Mouse (Mus musculus) embryo, embryonic 11 days (tissue): ENCODE results near the gene Bnip1.

Experiments used
- DNase-seq: peaks from one replicate; pipeline ENCODE4 v3.0.0-alpha.2; 2015

The Bnip1 gene

DNA sequence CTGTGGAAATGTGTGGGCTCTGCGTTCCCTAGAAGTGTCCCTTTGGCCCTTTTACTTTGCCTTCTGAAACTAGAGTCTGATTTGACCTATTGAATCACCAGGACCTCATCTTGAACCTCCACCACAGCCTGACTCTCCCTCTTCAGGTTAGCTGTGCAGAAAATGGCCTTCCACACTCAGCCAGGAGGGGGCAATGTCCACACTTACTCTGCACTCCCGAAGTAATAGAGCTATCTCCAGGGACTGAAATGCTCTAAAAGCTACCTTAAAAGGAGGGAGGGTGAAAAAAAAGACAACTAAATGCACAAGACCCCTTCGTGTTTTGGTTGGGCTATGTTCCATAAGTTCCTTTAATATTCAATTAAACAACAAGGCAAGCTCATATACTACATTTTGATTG is 13.9 kb downstream of the Bnip1 start:
- DNase-seq, result peak; percentile 58

DNA sequence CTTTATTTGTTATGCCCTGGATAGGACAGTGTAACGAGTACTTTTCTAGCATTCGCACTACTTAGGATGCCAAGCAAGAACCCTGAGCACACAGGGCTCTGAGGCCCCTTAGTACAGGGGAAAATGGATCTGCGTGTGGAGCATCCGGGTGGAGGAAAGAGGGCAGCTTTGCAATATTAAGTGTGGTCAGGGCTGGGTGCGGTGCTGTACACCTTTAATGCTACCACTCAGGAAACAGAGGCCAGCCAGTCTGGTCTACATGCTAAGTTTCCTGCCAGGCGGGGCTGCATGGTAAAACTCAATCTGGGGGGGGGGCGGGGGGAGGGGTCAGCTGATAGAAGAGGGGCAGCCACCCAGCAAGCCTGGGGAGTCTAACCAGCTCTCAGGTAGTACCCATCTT is 14.5 kb downstream of the Bnip1 start:
- no peak for DNase-seq

DNA sequence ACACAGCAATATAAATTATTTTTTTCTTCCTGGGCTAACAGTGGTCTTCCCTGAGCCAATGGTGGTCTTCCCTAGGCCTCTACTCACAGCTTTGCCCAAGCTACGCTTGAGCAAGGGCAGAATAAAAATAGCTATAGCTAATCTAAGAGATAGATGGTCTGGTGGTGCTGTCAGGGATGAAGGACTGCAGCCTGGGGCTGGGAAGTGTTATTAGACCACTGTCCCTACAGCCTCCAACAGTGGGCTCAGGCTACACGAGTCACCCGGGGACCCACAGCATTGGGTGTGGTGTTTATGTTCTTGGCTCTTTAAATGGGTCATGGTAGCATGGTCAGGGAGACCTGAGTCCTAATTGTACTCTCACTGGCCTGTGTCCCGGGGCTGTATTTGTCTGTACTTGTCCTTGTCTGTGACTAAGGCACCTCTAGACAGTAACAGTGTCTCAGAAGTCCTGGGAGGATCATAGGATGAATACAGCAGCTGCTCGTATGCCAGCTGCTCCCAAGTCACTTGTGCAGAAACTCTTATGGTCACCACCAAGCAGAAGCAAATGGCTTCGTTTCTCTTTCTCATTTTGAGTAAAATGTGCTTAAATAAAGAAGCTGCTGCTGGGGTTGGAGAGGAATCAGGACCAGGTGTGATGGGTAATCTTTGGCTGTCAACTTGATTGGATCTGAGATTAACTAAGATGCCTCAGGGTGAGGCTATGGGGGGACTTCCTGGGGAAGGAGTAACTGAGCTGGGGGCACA is 16.7 kb downstream of the Bnip1 start:
- DNase-seq, result no peak

DNA sequence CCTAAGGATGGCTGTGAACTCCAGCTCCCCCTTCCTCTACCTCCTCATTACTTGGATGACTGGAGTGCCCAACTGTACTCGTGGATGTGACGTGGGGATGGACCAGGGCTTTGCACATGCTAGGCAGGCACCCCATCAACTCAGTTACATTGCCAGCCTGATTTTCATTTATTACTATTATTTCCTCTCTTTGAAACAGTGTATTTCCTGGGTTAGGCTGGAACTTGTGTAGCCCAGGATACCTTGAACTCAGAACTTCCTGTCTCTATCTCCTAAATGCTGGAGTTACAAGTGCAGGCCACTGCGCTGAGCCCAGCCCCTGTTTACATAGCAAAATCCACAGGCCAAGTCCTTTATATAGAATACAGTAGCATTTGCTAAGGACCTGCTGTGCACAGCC is 22.0 kb downstream of the Bnip1 start:
- DNase-seq, result no peak

DNA sequence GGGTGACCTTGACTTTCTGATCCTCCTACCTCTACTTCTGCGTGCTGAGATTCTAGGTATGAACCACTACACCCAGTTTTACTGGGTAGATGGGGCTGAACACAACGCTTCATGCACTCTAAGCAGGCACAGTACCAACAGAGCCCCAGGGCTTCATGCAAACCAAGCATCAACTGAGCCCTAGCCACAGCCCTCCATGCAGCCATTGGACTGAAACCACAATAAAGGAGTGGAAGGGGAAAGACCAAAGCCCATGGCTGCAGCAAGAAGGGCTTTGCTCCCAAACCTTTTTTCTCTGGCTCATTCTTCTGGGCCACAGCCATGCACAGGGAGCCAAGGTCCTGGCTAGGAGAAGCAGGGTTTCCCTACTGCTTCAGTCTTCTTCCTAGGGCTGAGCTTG is 31.7 kb downstream of the Bnip1 start:
- DNase-seq, result no peak

DNA sequence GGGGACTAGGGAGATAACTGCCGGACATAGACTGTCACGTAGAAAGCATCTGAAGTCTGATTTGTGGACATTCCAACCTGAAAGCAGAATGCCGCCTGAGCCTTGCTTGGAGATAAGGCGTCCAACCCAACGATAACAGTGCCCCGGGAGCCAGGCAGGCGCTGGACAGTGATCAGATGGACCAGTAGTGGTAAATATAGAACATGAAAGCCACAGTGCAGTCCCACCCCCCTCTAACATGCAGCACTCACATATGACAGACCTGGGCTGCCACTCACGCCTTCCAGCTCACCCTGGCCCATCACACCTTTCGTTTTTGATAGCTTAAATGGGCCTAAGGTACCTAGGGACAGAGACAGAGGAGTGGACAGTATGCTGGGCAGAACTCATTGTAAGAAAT is 32.6 kb downstream of the Bnip1 start:
- no peak for DNase-seq

DNA sequence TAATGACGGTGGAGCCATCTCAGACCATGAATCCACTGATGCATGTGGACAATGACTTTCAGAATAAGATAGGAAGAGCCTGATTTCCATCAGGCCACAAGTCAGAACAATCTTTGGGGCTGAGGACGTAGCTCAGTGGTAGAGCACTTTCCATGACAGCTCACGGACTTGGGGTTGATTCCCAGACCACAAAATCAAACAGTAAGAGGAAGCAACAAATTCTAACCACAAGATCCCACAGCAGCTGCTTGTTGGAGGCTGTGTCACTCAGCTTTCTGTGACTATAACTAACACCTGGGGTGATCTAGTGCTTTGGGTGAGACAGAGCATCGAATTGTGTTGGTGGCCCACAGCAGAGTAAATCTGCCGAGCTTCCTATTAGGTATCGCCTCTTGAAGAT is 35.9 kb downstream of the Bnip1 start:
- no peak for DNase-seq

DNA sequence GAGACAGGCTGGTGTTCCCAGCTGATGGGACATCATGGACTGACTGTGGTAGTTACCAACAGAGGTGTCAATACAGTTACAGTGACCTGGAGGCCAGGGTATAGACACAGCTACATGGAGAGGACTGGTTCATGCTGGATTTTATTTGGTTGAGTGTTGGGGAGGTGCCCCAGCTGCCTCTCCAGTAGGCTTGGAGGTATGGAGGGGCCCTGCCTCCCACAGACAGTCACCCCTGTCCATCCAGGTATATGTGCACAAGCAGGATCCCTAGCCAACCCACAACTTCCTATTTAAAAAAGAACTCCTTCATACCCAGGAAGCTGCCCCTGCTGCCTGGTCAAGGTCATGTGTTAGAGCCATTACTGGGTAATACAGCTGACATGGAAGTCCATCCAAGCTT is 36.9 kb downstream of the Bnip1 start:
- no peak for DNase-seq

DNA sequence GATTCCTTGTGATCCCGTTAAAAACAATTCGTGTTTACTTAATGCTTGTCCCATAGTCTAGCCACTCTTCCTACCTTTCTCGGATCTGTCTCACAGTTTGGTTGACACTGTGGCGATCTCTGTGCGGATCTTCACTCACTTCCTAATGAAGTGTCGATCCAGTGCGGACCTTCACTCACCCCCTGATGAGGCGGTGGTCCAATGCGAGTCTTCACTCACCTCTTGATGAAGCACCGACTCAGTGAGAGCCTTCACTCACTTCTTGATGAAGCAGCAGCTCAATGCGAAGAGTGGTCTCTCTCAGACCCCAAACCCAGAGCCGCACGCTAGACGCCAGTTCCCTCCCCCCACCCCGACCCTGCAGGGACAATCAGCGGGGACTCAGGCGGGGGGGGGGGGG is 45.3 kb downstream of the Bnip1 start:
- DNase-seq, result no peak

DNA sequence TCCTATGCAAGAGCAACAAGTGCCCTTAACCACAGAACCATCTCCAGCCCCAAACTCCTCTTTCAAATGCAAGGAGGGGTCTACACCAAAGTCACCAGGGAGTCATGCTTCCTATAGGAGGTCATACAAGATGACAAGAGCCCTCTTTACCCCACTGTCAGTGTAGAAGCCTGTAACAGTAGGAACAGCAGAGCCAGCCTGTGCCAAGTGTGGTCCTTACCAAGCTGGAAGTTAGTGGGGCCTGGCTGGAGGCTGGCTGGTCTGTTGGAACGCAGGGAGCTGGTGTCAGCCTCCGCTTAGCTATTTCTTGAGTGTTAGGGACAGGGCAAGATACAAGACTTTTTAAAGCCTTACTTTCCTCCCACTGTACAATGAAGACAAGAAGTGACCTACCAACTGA is 52.9 kb downstream of the Bnip1 start:
- DNase-seq, result no peak

DNA sequence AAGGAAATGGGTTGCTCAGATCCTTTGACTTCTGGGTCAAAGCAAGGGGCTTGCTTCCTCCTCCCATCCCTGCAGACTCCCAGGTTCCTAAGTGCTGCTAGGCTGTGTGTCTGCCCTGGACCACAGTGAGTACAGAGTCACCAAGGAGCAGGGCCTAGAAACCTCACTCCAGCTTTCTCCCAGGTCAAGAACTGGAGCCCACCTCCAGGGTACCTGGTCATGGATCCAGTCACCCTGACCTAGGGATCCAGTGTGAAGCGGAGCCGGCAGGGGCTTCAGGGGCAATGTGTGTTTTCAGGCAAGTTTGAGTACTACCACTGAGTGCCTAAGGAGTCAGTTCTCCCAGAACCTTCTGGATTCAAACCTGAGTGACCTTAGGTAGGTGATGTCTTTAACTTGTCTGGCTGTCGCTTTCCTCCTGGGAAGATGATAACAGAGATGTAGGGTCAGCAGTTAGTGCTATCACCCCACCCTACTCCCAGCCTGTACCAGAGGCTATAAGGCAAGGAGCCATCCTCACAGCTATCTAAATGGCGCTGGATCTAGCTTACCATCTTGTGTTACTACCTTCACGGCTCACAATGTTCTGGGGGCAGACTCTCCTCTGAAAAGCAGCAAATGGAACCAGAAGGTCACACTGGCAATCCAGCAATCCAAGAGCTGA is 53.6 kb downstream of the Bnip1 start:
- no peak for DNase-seq

DNA sequence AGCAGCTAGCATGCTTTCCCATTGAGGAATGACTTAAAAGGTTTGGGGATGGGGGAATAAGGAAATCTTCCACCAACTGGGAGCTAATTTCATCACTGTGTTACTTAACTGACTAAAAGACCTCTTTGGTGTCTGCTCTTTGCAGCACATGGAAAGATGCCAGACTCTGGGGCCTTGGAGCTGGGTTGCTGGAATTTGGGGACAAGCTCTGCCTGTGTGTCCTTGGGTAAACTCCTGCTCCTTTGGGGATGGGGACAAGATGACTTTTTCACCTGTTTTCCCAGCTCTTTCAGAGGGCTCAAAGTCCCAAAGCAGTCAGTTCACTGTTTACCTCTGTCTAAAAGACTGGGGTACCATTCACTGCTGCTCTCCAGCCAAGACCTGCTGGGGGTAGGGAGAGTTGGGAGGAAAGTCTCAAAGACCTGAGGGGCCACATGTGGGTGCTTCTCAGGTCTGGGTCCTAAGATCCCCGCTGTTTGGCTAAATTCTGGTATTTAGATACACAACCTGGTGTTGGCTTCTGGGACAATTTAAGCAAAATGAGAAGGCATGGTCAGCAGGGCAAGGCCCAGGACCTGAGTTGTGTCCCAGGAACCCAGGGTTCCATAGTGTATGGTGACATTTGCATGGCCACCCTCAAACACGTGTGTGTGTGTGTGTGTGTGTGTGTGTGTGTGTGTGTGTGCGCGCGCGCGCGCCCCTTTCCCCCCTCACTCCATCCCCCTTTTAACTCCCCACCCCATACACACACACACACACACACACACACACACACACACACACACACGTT is 54.3 kb downstream of the Bnip1 start:
- no peak for DNase-seq

DNA sequence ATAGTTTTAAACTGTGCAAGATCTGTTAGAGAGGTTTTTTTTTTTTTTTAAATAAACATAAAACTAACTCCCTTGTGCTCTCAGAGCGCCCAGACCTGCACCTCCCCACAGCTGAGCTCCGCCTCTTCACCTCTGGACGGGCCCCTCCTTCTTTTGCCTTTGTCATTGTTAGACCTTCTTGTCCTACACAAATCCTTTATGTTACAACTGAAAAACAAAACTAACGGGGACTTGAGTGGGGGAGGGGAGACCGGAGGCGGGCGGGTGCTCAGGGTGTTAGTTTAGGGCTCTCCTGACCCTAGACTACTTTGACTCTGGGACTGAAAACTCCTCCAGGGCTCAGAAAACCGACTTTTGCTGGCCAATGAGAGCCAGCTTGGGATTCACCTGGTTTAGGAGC is 55.1 kb downstream of the Bnip1 start:
- no peak for DNase-seq

DNA sequence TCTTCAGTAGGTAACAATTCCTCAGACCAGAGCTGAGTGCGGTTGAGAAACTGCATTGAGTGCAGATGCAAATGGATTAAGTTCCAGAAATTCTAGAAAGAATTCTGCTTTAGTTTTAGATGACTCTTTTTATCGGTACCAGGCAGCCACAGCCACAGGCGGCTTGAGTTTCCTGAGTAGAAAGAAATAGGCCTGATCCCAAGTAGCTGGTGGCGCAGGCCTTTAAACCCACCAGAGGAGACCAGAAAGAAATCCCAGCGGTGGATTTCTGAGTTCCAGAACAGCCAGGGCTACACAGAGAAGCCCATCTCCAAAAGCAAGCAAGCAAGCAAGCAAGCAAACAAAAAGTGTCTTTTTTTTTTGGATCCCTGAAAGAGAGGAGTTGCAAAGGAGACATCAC is 55.5 kb downstream of the Bnip1 start:
- no peak for DNase-seq

DNA sequence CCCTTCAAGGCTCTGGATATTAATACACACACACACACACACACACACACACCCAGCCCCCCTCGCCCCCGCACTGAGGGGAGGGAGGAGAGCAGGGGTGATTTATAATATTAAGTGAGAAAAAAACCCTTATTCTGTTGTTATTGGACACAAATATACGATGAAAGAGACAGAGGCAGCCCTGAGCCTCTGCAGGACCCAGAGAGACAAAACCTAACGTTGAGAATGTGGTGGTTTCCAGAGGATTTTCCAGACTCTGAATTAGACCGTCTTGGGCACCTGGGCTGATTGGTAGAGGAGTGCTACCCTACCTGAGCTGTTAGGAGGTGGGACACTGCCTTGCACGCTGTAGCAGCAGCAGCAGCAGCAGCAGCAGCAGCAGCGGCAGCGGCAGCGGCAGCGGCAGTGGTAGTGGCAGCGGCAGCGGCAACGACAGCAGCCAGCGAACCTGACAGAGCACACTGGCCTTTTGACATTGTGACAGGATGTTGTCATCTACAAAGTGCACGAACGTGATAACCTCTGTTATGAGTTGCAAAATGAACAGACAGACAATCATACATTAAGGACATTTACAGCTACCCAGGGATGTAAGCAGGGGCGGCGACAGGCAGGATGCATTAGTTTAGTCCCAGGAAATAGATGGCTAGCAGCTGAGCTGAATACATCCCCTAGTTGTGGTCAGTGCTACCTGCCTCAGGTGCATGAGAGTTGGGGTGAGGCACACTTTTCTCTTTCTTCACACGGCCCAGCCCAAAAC is 56.1 kb downstream of the Bnip1 start:
- DNase-seq, result peak; percentile 33

DNA sequence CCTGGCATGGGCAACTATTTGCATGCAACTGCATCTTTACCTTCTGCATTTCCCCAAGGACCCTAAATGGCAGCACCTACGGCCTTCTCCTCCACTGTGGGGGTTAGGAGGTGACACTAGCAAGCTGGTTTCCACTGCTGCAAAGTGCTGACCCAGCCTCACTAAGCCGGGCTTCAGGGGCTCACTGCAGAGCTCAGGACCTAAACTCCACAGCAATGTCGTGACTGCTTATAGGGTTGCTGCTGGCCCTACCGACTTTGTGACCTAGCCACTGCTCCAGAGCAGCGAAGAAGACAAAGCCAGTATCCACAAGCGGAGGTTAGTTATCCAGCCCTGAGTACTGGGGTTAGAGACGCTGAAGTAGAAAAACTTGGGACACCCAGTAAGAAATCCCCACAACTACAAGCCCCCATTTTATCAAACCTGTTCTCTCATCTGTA is 56.7 kb downstream of the Bnip1 start:
- DNase-seq, result no peak

DNA sequence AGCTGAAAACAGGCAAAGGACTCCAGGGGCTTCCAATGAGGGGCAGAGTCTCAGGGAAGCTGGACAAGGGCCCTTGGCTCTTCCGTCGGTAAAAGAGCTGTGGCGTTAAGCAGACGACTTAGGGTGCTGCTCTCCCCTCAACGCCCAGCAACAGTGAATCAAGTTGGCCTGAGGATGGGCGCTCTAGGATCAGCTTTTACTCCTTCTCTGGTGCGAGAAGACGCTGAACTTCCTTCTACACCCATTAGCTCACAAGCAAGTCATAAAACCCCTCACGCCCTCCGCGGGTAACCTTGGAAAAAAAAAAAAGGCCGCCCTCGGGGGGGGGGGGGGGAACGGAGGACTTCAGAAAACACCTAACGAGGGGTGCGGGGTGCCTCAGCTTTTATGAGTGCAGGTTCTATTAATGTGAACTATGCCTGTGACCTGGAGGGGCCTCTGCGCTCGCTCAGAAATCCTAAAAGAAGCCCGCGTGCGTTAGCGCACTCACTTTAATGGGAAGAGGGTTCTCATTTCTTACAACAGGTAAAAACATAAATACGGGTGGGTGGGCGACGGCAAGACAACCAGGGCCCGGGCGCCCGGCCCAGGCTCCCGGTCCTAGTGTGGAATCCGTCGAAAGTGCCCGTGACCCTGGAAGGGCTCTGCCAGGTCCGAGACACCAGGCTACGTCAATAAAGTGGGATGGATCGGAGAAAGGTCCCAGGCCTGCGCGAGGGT is 57.5 kb downstream of the Bnip1 start:
- no peak for DNase-seq

DNA sequence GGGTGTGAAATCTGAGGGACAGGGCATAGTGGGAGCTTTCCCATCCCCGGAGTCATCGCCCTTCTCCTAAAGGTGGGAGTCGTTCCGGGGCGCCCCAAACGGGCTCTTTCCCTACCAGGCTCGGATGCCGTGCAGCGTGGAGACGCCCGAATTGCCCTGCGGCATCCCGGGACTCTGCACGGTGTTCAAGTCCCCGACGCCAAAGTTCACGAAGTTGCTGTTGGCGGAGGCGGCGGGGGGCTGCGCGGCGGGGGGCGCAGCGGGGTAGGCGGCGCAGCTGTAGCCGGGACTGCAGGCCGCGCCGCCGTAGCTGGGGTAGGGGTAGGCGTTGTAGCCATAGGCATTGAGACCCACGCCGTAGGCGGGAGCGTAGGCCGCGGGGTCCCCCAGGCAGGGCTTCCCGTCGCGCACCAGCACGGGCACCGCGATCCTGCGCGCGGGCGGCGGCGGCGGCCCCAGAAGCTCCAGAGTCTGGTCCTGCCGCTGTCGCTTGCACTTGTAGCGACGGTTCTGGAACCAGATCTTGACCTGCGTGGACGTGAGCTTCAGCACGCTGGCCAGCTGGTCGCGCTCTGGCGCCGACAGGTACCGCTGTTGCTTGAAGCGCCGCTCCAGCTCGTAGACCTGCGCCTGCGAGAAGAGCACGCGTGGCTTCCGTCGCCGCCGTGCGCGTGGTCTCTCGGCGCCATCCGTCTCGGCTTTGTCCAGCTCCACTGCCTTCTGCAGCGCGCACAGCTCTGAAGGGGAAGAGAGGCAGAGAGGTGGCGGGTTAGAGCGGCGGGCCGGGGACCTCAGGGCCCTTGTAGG is 58.2 kb downstream of the Bnip1 start:
- peak; percentile 47 for DNase-seq

DNA sequence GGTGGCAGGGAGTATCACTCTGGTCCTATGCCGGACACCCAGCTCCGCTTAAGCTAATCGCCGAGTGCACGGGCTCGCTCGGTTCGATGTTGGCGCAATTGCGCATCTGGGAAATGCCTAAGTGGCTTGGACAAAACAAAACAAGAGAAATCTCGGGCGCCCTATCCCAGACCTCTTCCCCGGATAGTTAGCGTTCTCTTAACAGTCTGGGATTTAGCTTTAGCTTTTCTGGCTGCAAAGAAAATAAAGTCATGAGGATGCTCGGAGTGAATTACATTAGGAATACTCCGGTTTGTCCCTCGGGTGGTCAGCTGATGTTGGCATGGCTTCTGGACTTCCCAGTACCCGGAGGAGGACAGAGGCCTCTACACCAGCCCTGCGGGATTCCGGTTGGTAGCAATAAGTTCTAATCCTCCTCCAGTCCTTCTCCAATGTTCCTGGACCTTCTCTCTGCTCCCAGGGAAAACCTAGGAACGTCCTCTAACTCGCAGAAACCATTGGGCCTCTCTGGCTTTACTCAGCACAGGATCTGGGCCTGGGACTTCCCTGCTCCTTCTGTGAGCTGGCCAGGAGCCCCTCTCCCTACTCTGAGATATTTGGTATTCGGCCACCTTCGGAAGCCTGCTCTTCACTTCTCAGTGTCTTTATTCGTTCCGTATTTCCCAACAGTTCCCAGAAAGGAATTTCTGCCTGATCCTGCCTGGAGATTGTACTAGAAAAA is 59.0 kb downstream of the Bnip1 start:
- DNase-seq, result no peak

DNA sequence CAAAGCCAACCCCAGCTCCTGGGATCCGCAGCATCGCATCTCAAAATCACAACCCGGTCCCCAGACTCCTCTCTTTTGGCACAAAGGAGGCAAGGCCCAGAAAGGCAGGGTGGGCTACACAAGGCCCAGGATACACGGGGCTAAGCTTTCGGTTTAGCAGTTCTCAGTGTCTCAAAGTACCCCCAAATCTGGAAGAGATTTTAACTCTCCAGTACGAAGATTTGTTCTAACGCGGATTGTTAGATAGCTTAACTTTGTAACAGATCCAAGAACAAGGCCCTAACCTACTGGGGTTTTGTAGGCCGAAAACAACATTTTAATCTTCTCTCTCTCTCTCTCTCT is 59.5 kb downstream of the Bnip1 start:
- no peak for DNase-seq
